Mouse (Mus musculus): ENCODE data around the gene Bbs1. TPM values are rescaled to one million over a fixed set of nuclear protein-coding genes. Genes with fewer than 3 reads are reported as not detected.
"Not testable (repeated sequence)": the region's sequence is repeated elsewhere in the genome, so short reads cannot be mapped to it uniquely, and the experiment has no call there.

Gene Bbs1
- total RNA-seq, 2 experiments from 2014 or later: 13.1 to 15.5 TPM

GRCm38 (mm10) chr19:4889791-4890190 lies 16.6 kb downstream of the Bbs1 start:
- DNase-seq (ENCODE audit: low spot score in 2 of 2): no peak

- DNase-seq (ENCODE audit: low spot score in 2 of 2): no peak
Observed at GRCm38 (mm10) chr19:4883961-4884360, 22.5 kb downstream of the Bbs1 start.

- DNase-seq (ENCODE audit: low spot score in 2 of 2): no peak
Observed at GRCm38 (mm10) chr19:4879324-4879703, 27.1 kb downstream of the Bbs1 start.

GRCm38 (mm10) chr19:4878405-4879323 lies 27.8 kb downstream of the Bbs1 start, which contains the start of gene Zdhhc24:
Gene Zdhhc24, plus strand, starts transcription at chr19:4878668.
- DNase-seq (ENCODE audit: low spot score in 2 of 2): peak; percentile 91 to 92

- no peak for DNase-seq (ENCODE audit: low spot score in 2 of 2)
Observed at GRCm38 (mm10) chr19:4877785-4878184, 28.6 kb downstream of the Bbs1 start, which contains the start of gene Actn3. Gene Actn3, minus strand, starts transcription at chr19:4877909.

GRCm38 (mm10) chr19:4876755-4877154 lies 29.7 kb downstream of the Bbs1 start:
- no peak for DNase-seq (ENCODE audit: low spot score in 2 of 2)

GRCm38 (mm10) chr19:4876241-4876640 lies 30.2 kb downstream of the Bbs1 start:
- no peak for DNase-seq (ENCODE audit: low spot score in 2 of 2)

GRCm38 (mm10) chr19:4874613-4875012 lies 31.8 kb downstream of the Bbs1 start:
- DNase-seq (ENCODE audit: low spot score in 2 of 2): not testable (repeated sequence)

- DNase-seq (ENCODE audit: low spot score in 2 of 2): no peak
Observed at GRCm38 (mm10) chr19:4865147-4865546, 41.3 kb downstream of the Bbs1 start.

- no peak for DNase-seq (ENCODE audit: low spot score in 2 of 2)
Observed at GRCm38 (mm10) chr19:4863048-4863447, 43.4 kb downstream of the Bbs1 start.

GRCm38 (mm10) chr19:4859081-4859480 lies 47.3 kb downstream of the Bbs1 start:
- no peak for DNase-seq (ENCODE audit: low spot score in 2 of 2)

GRCm38 (mm10) chr19:4855951-4856350 lies 50.5 kb downstream of the Bbs1 start:
- DNase-seq (ENCODE audit: low spot score in 2 of 2): no peak

GRCm38 (mm10) chr19:4855470-4855820 lies 51.0 kb downstream of the Bbs1 start:
- DNase-seq (ENCODE audit: low spot score in 2 of 2): no peak

- peak; percentile 80 for DNase-seq (ENCODE audit: low spot score in 2 of 2)
Observed at GRCm38 (mm10) chr19:4854552-4855469, 51.6 kb downstream of the Bbs1 start, which contains the start of gene Ctsf. Gene Ctsf, plus strand, starts transcription at chr19:4855130.

- no peak for DNase-seq (ENCODE audit: low spot score in 2 of 2)
Observed at GRCm38 (mm10) chr19:4850281-4850680, 56.1 kb downstream of the Bbs1 start.

- no peak for DNase-seq (ENCODE audit: low spot score in 2 of 2)
Observed at GRCm38 (mm10) chr19:4849800-4850199, 56.6 kb downstream of the Bbs1 start.

- no peak for DNase-seq (ENCODE audit: low spot score in 2 of 2)
Observed at GRCm38 (mm10) chr19:4847490-4847889, 58.9 kb downstream of the Bbs1 start.

GRCm38 (mm10) chr19:4845846-4846245 lies 60.6 kb downstream of the Bbs1 start:
- no peak for DNase-seq (ENCODE audit: low spot score in 2 of 2)

GRCm38 (mm10) chr19:4842611-4843010 lies 63.8 kb downstream of the Bbs1 start:
- no peak for DNase-seq (ENCODE audit: low spot score in 2 of 2)

- DNase-seq (ENCODE audit: low spot score in 2 of 2): no peak
Observed at GRCm38 (mm10) chr19:4840848-4841247, 65.6 kb downstream of the Bbs1 start.

GRCm38 (mm10) chr19:4839149-4839548 lies 67.3 kb downstream of the Bbs1 start, which contains the start of the genes Ccs and Ccdc87:
Gene Ccs, minus strand, starts transcription at chr19:4839332.
Gene Ccdc87, plus strand, starts transcription at chr19:4839366.
- DNase-seq (ENCODE audit: low spot score in 2 of 2): peak; percentile 86 to 92
